Mouse (Mus musculus): ENCODE results near the gene Uqcr11. TPM values are rescaled to one million over a fixed set of nuclear protein-coding genes. Genes with fewer than 3 reads are reported as not detected.

Gene Uqcr11
- polyA plus RNA-seq, 1 experiment from 2014 or later = 519 TPM

DNA sequence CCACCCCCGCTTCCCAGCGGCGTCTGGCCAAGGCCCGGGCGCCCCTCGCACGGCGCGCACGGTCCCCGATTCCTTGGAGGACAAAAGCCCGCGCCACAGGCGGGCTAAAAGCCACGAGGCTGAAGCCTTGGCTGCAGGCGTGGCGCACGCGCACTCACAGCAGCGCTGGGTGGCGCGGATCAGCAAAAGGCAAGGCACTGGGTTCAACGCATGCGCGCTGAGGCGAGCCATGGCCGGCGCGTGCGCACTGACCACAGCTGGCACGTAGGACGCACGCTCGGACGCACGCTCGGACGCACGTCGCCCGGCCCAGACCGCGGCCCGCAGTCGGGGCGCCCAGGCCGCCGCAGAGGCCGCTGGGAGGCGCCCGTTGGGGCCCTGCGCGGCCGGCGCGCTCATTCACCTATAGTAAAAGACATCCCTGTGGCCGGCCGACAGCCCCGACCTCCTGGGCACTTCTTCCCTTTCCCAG, 7.9 kb downstream of the Uqcr11 start:
- WGBS (ENCODE audit: insufficient replicate concordance) = 0% methylated on average over 57 of the region's 59 CpGs
- peak; percentile 79 for ATAC-seq (ENCODE audit: low read depth)
- peaks cover 36% of the 10 kb centered on the region for H3K4me1 ChIP-seq (ENCODE audit: control insufficient read depth, low read depth, low read length)
- peak overlapping the region; percentile 98 for H3K4me2 ChIP-seq (ENCODE audit: low read depth, low read length)
- H3K9ac ChIP-seq (ENCODE audit: low read depth, low read length) = peak overlapping the region; percentile 97
- H3K9me3 ChIP-seq (replicated peaks; ENCODE audit: control insufficient read depth, low read length) = no peaks in the 10 kb centered on the region
- peaks cover 37% of the 10 kb centered on the region for H3K36me3 ChIP-seq (ENCODE audit: control insufficient read depth, insufficient read depth)
- H3K27ac ChIP-seq (ENCODE audit: low read length) = peak overlapping the region; percentile 99
- H3K27me3 ChIP-seq (ENCODE audit: control insufficient read depth, insufficient read depth, low read depth, low read length) = no peaks in the 10 kb centered on the region
- peak overlapping the region; percentile 96 for H3K4me3 ChIP-seq (ENCODE audit: low read depth, low read length)

- no peak for ATAC-seq (ENCODE audit: low read depth)
- 0% methylated on average over 1 of the region's 1 CpGs for WGBS (ENCODE audit: insufficient replicate concordance)
- Histone ChIP-seq H3K4me1 (ENCODE audit: control insufficient read depth, low read depth, low read length) (peaks cover 36% of the 10 kb centered on the region), H3K36me3 (ENCODE audit: control insufficient read depth, insufficient read depth) (peaks cover 37% of the 10 kb centered on the region), H3K27me3 (ENCODE audit: control insufficient read depth, insufficient read depth, low read depth, low read length) (no peaks in the 10 kb centered on the region), H3K9me3 (replicated peaks; ENCODE audit: control insufficient read depth, low read length) (no peaks in the 10 kb centered on the region), H3K9ac (ENCODE audit: low read depth, low read length) (peak overlapping the region; percentile 97), H3K4me3 (ENCODE audit: low read depth, low read length) (peak overlapping the region; percentile 96), H3K27ac (ENCODE audit: low read length) (peak overlapping the region; percentile 99), H3K4me2 (ENCODE audit: low read depth, low read length) (peak overlapping the region; percentile 98)
Measured at GRCm38 (mm10) chr10:80398174-80398535, 8.5 kb downstream of the Uqcr11 start.

- ATAC-seq (ENCODE audit: low read depth) = no peak
- Histone ChIP-seq H3K9me3 (replicated peaks; ENCODE audit: control insufficient read depth, low read length) (no peaks in the 10 kb centered on the region), H3K27me3 (ENCODE audit: control insufficient read depth, insufficient read depth, low read depth, low read length) (no peaks in the 10 kb centered on the region), H3K36me3 (ENCODE audit: control insufficient read depth, insufficient read depth) (peaks cover 37% of the 10 kb centered on the region), H3K27ac (ENCODE audit: low read length) (peak overlapping the region; percentile 99), H3K9ac (ENCODE audit: low read depth, low read length) (peak overlapping the region; percentile 97), H3K4me1 (ENCODE audit: control insufficient read depth, low read depth, low read length) (peaks cover 36% of the 10 kb centered on the region), H3K4me3 (ENCODE audit: low read depth, low read length) (peak overlapping the region; percentile 96), H3K4me2 (ENCODE audit: low read depth, low read length) (peak overlapping the region; percentile 98)
- WGBS (ENCODE audit: insufficient replicate concordance) = 41% methylated on average over 8 of the region's 8 CpGs
Measured at GRCm38 (mm10) chr10:80397524-80398173, 9.0 kb downstream of the Uqcr11 start.

- Histone ChIP-seq H3K9ac (ENCODE audit: low read depth, low read length) (peak overlapping the region; percentile 97), H3K9me3 (replicated peaks; ENCODE audit: control insufficient read depth, low read length) (no peaks in the 10 kb centered on the region), H3K27me3 (ENCODE audit: control insufficient read depth, insufficient read depth, low read depth, low read length) (no peaks in the 10 kb centered on the region), H3K4me2 (ENCODE audit: low read depth, low read length) (peak overlapping the region; percentile 98), H3K4me1 (ENCODE audit: control insufficient read depth, low read depth, low read length) (peaks cover 36% of the 10 kb centered on the region), H3K4me3 (ENCODE audit: low read depth, low read length) (peak overlapping the region; percentile 96), H3K36me3 (ENCODE audit: control insufficient read depth, insufficient read depth) (peaks cover 37% of the 10 kb centered on the region), H3K27ac (ENCODE audit: low read length) (peak overlapping the region; percentile 99; the same call in 1 of the 2 replicates)
- WGBS (ENCODE audit: insufficient replicate concordance) = 68% methylated on average over 11 of the region's 11 CpGs
- ATAC-seq (ENCODE audit: low read depth) = no peak
Measured at GRCm38 (mm10) chr10:80396822-80397523, 9.7 kb downstream of the Uqcr11 start.

GRCm38 (mm10) chr10:80395025-80395627, 11.5 kb downstream of the Uqcr11 start:
- no peak for ATAC-seq (ENCODE audit: low read depth)

GRCm38 (mm10) chr10:80392687-80393086, 13.9 kb downstream of the Uqcr11 start:
- H3K9me3 ChIP-seq (replicated peaks; ENCODE audit: control insufficient read depth, low read length) = no peaks in the 10 kb centered on the region
- no peak overlapping the region for H3K27ac ChIP-seq (ENCODE audit: low read length)
- 83% methylated on average over 5 of the region's 5 CpGs for WGBS (ENCODE audit: insufficient replicate concordance)
- no peak overlapping the region for H3K4me3 ChIP-seq (ENCODE audit: low read depth, low read length)
- no peak for ATAC-seq (ENCODE audit: low read depth)
- peaks cover 24% of the 10 kb centered on the region for H3K4me1 ChIP-seq (ENCODE audit: control insufficient read depth, low read depth, low read length)
- H3K4me2 ChIP-seq (ENCODE audit: low read depth, low read length) = no peak overlapping the region
- peaks cover 41% of the 10 kb centered on the region for H3K36me3 ChIP-seq (ENCODE audit: control insufficient read depth, insufficient read depth)
- H3K9ac ChIP-seq (ENCODE audit: low read depth, low read length) = no peak overlapping the region
- H3K27me3 ChIP-seq (ENCODE audit: control insufficient read depth, insufficient read depth, low read depth, low read length) = no peaks in the 10 kb centered on the region

More at GRCm38 (mm10) chr10:80395025-80395627, 11.5 kb downstream of the Uqcr11 start:
- Histone ChIP-seq H3K4me3 (ENCODE audit: low read depth, low read length) (no peak overlapping the region), H3K9me3 (replicated peaks; ENCODE audit: control insufficient read depth, low read length) (no peaks in the 10 kb centered on the region), H3K4me2 (ENCODE audit: low read depth, low read length) (no peak overlapping the region), H3K9ac (ENCODE audit: low read depth, low read length) (no peak overlapping the region), H3K4me1 (ENCODE audit: control insufficient read depth, low read depth, low read length) (peaks cover 23% of the 10 kb centered on the region), H3K27ac (ENCODE audit: low read length) (no peak overlapping the region), H3K36me3 (ENCODE audit: control insufficient read depth, insufficient read depth) (peaks cover 41% of the 10 kb centered on the region), H3K27me3 (ENCODE audit: control insufficient read depth, insufficient read depth, low read depth, low read length) (no peaks in the 10 kb centered on the region)
- 91% methylated on average over 35 of the region's 35 CpGs for WGBS (ENCODE audit: insufficient replicate concordance)

DNA sequence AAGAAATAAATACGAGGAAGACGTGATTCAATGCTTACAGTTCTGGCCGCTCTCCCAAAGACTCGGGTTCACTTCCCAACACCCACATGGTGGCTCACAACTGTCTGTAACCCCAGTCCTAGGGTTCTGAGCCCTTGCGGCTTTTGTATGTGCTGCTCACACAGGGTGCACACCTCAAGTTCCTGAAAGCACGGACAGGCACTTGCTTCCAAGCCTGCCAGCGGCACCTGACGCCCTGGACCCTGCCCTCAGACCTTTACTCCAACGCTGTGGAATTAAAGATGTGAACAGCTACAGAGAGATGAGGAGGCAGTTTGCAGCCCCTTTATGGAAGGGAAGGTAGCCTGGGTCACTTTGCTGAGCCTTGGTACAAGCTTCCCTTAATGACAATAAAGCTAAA, 15.9 kb downstream of the Uqcr11 start:
- Histone ChIP-seq H3K4me1 (ENCODE audit: control insufficient read depth, low read depth, low read length) (peaks cover 30% of the 10 kb centered on the region), H3K36me3 (ENCODE audit: control insufficient read depth, insufficient read depth) (peaks cover 41% of the 10 kb centered on the region)
- no peak for ATAC-seq (ENCODE audit: low read depth)

DNA sequence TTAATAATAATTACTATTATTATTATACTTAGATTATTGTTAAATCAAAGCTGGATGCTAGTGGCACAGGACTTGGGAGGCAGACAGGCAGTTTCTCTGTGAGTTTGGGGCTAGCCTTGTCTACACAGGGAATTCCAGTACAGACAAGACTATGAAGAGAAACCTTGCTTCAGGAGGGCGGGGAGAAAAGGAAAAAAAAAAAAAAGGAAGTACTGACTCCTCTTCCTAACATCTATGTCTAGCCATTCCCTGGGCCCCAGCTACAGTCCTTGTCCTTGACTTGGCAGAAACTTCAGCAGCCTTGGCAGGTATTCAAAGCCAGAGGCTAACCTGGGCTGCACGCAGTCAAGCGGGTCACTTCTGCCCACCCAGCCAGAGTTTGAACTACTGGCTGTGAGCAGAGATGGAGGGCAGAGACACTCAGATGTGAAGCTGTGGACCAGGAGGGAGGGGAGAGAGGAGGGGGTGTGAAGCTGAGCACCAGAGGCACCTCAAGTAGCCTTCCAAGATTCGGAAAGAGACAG, 17.4 kb downstream of the Uqcr11 start:
- no peaks in the 10 kb centered on the region for H3K9me3 ChIP-seq (replicated peaks; ENCODE audit: control insufficient read depth, low read length)
- H3K36me3 ChIP-seq (ENCODE audit: control insufficient read depth, insufficient read depth) = peaks cover 30% of the 10 kb centered on the region
- H3K4me1 ChIP-seq (ENCODE audit: control insufficient read depth, low read depth, low read length) = peaks cover 44% of the 10 kb centered on the region
- no peak overlapping the region for H3K27ac ChIP-seq (ENCODE audit: low read length)
- peaks cover 6% of the 10 kb centered on the region for H3K27me3 ChIP-seq (ENCODE audit: control insufficient read depth, insufficient read depth, low read depth, low read length)
- no peak overlapping the region for H3K4me3 ChIP-seq (ENCODE audit: low read depth, low read length)
- WGBS (ENCODE audit: insufficient replicate concordance) = 62% methylated on average over 4 of the region's 4 CpGs
- ATAC-seq (ENCODE audit: low read depth) = no peak
- no peak overlapping the region for H3K9ac ChIP-seq (ENCODE audit: low read depth, low read length)
- no peak overlapping the region for H3K4me2 ChIP-seq (ENCODE audit: low read depth, low read length)

More for the DNA sequence above, 15.9 kb downstream of the Uqcr11 start:
- H3K4me3 ChIP-seq (ENCODE audit: low read depth, low read length) = no peak overlapping the region
- H3K27me3 ChIP-seq (ENCODE audit: control insufficient read depth, insufficient read depth, low read depth, low read length) = peaks cover 6% of the 10 kb centered on the region
- H3K9ac ChIP-seq (ENCODE audit: low read depth, low read length) = no peak overlapping the region
- H3K9me3 ChIP-seq (replicated peaks; ENCODE audit: control insufficient read depth, low read length) = no peaks in the 10 kb centered on the region
- no peak overlapping the region for H3K4me2 ChIP-seq (ENCODE audit: low read depth, low read length)
- H3K27ac ChIP-seq (ENCODE audit: low read length) = no peak overlapping the region
- 78% methylated on average over 9 of the region's 9 CpGs for WGBS (ENCODE audit: insufficient replicate concordance)
